Mouse (Mus musculus) midbrain, embryonic 15.5 days (tissue): ENCODE measurements around the gene Rasa4. TPM values are rescaled to one million over a fixed set of nuclear protein-coding genes. Genes with fewer than 3 reads are reported as not detected.
"Not testable (repeated sequence)": the region's sequence is repeated elsewhere in the genome, so short reads cannot be mapped to it uniquely, and the experiment has no call there.

Experiments
- ATAC-seq: fragments of 200-750 bp; cut with Nextera tagmentation; replicated peaks from 2 replicates; pipeline ENCODE4 v1.8.0; 2017; ENCODE audit warnings: moderate TSS enrichment
- H3K27ac ChIP-seq: fragments of 300-500 bp; sonication (generic); 2 replicates; pipeline ENCODE4 v1.5.1; 2015; ENCODE audit warnings: mild to moderate bottlenecking, inconsistent platforms
- H3K27me3 ChIP-seq: fragments of 300-500 bp; sonication (generic); replicated peaks from 2 replicates; pipeline ENCODE4 v1.6.1; 2015; ENCODE audit warnings: inconsistent platforms
- H3K36me3 ChIP-seq: fragments of 300-500 bp; sonication (generic); replicated peaks from 2 replicates; pipeline ENCODE4 v1.6.1; 2015; ENCODE audit warnings: inconsistent platforms
- H3K4me1 ChIP-seq: fragments of 300-500 bp; sonication (generic); 2 replicates; pipeline ENCODE4 v1.6.1; 2015; ENCODE audit warnings: inconsistent platforms
- H3K4me2 ChIP-seq: fragments of 300-500 bp; sonication (generic); 2 replicates; pipeline ENCODE4 v1.6.1; 2015; ENCODE audit warnings: inconsistent platforms, mild to moderate bottlenecking, moderate library complexity
- H3K4me3 ChIP-seq: fragments of 300-500 bp; sonication (generic); 2 replicates; pipeline ENCODE4 v1.5.1; 2015; ENCODE audit warnings: mild to moderate bottlenecking, inconsistent platforms
- H3K9ac ChIP-seq: fragments of 300-500 bp; sonication (generic); 2 replicates; pipeline ENCODE4 v1.6.1; 2015; ENCODE audit warnings: mild to moderate bottlenecking, inconsistent platforms
- H3K9me3 ChIP-seq: fragments of 300-500 bp; sonication (generic); 2 replicates; pipeline ENCODE4 v1.6.1; 2016; ENCODE audit warnings: inconsistent platforms
- WGBS: fragments of 180-500 bp; shearing (Covaris S2); methylation state at CpG from one replicate; pipeline ENCODE4 v1.1.7; 2015; ENCODE audit warnings: mixed read lengths; 5-methylcytosine and 5-hydroxymethylcytosine counted together
- microRNA-seq: library from miRNA; unstranded; fragments of <30 nt; microRNA quantifications from one replicate; pipeline ENCODE4, GENCODE M21; 2016
- polyA plus RNA-seq: library from polyadenylated mRNA; unstranded; fragments of >200 nt; fragmentation: Nextera tagmentation; extraction: Ambion mirVana; gene quantifications from 2 replicates; pipeline ENCODE4 v1.2.1, GENCODE M21; 2015

Gene Rasa4
- polyA plus RNA-seq, 1 experiment from 2014 or later: 22.8 TPM

DNA sequence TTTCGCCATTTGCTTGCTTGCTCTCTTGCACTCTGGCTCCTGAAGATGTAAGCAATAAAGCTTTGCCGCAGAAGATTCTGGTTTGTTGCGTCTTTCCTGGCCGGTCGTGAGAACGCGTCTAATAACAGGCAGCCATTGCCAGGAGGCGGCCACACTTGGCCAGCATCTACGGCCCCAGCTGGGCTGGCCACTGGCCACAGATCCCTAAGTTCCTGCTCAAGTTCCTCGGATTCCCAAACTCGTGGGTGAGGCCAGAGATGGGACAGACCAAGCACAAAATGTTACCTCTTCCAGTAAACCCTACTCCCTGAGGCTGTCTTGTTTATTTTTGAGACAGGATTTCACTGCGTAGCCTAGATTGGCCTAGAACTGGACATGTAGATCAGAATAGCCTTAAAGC, 76.4 kb downstream of the Rasa4 start:
- not testable (repeated sequence) for ATAC-seq

More for the DNA sequence above, 76.4 kb downstream of the Rasa4 start:
- H3K4me3 ChIP-seq, H3K4me1 ChIP-seq, H3K27ac ChIP-seq, H3K9me3 ChIP-seq, H3K27me3 ChIP-seq, H3K4me2 ChIP-seq, H3K36me3 ChIP-seq, H3K9ac ChIP-seq: not testable (repeated sequence)
- 91% methylated on average over 11 of the region's 12 CpGs for WGBS

Small RNAs within 50 kb of the gene (microRNA-seq; reads per million reads assigned to microRNA genes)
- 1.1 reads per million for gene Mir7035

Other genes starting within 250 kb of the Rasa4 start
- 13.4 and 13.9 TPM in 2 replicates for gene Hspb1, start 196.0 kb upstream of the Rasa4 start, polyA plus RNA-seq
- 845 and 866 TPM in 2 replicates for gene Ywhag, start 149.3 kb upstream of the Rasa4 start, polyA plus RNA-seq
- 1.4 and 2.2 TPM in 2 replicates for gene Ssc4d, start 109.4 kb upstream of the Rasa4 start, polyA plus RNA-seq
- 0.17 and 0.21 TPM in 2 replicates for gene Zp3, start 103.8 kb upstream of the Rasa4 start, polyA plus RNA-seq
- gene Dtx2, start 89.1 kb upstream of the Rasa4 start, polyA plus RNA-seq: 26.8 and 27.5 TPM in 2 replicates
- gene Upk3b, start 45.4 kb upstream of the Rasa4 start, polyA plus RNA-seq: not detected in 2 replicates
- not detected in 2 replicates for gene Upk3bl, start 29.4 kb upstream of the Rasa4 start, polyA plus RNA-seq
- gene Polr2j, start 32.7 kb downstream of the Rasa4 start, polyA plus RNA-seq: 196 and 200 TPM in 2 replicates
- 28.6 and 30.7 TPM in 2 replicates for gene Lrwd1, start 52.2 kb downstream of the Rasa4 start, polyA plus RNA-seq
- 22.3 and 22.8 TPM in 2 replicates for gene Alkbh4, start 52.2 kb downstream of the Rasa4 start, polyA plus RNA-seq
- 52.0 and 53.2 TPM in 2 replicates for gene Orai2, start 86.8 kb downstream of the Rasa4 start, polyA plus RNA-seq
- 54.8 and 55.6 TPM in 2 replicates for gene Prkrip1, start 115.0 kb downstream of the Rasa4 start, polyA plus RNA-seq
- gene Sh2b2, start 162.6 kb downstream of the Rasa4 start, polyA plus RNA-seq: 31.4 and 33.2 TPM in 2 replicates